Mouse (Mus musculus) midbrain, embryonic 16.5 days (tissue): Measurements from ENCODE around the gene Dlg1. TPM values are rescaled to one million over a fixed set of nuclear protein-coding genes. Genes with fewer than 3 reads are reported as not detected.
A peak's percentile ranks its signal among the peaks of the same experiment; 100 is the strongest.

Experiments
- ATAC-seq: fragments of 200-750 bp; cut with Nextera tagmentation; 2 replicates; pipeline ENCODE4 v1.8.0; 2017; ENCODE audit warnings: moderate TSS enrichment
- H3K27ac ChIP-seq: fragments of 300-500 bp; sonication (generic); 2 replicates; pipeline ENCODE4 v1.5.1; 2014; ENCODE audit warnings: mild to moderate bottlenecking, low read length, mixed read lengths
- H3K27me3 ChIP-seq: fragments of 300-500 bp; sonication (generic); 2 replicates; pipeline ENCODE4 v1.6.1; 2014; ENCODE audit warnings: low read depth, low read length, mixed read lengths; ENCODE audit not compliant: control insufficient read depth, insufficient read depth
- H3K36me3 ChIP-seq: fragments of 300-500 bp; sonication (generic); 2 replicates; pipeline ENCODE4 v1.6.1; 2014; ENCODE audit warnings: mild to moderate bottlenecking, low read length, moderate library complexity, mixed read lengths; ENCODE audit not compliant: control insufficient read depth, insufficient read depth
- H3K4me1 ChIP-seq: fragments of 300-500 bp; sonication (generic); 2 replicates; pipeline ENCODE4 v1.6.1; 2014; ENCODE audit warnings: mild to moderate bottlenecking, low read length, mixed read lengths; ENCODE audit not compliant: control insufficient read depth, insufficient read depth
- H3K4me2 ChIP-seq: fragments of 300-500 bp; sonication (generic); 2 replicates; pipeline ENCODE4 v1.6.1; 2014; ENCODE audit warnings: mild to moderate bottlenecking, low read length, mixed read lengths
- H3K4me3 ChIP-seq: fragments of 300-500 bp; sonication (generic); 2 replicates; pipeline ENCODE4 v1.5.1; 2014; ENCODE audit warnings: low read depth, mild to moderate bottlenecking, low read length, moderate library complexity, mixed read lengths
- H3K9ac ChIP-seq: fragments of 300-500 bp; sonication (generic); 2 replicates; pipeline ENCODE4 v1.6.1; 2014; ENCODE audit warnings: low read depth, low read length, mixed read lengths
- H3K9me3 ChIP-seq: fragments of 300-500 bp; sonication (generic); replicated peaks from 2 replicates; pipeline ENCODE4 v1.6.1; 2014; ENCODE audit warnings: mild to moderate bottlenecking, low read length, mixed read lengths; ENCODE audit not compliant: control insufficient read depth, poor library complexity, severe bottlenecking
- WGBS: fragments of 180-500 bp; shearing (Covaris S2); extraction: QIAGEN DNeasy Blood & Tissue Kit; methylation state at CpG from one replicate; pipeline ENCODE4 v1.1.7; 2014; 5-methylcytosine and 5-hydroxymethylcytosine counted together
- polyA plus RNA-seq: library from polyadenylated mRNA; unstranded; fragments of >200 nt; fragmentation: Nextera tagmentation; extraction: Ambion mirVana; gene quantifications from 2 replicates; pipeline ENCODE4 v1.2.1, GENCODE M21; 2015

Dlg1 gene
- polyA plus RNA-seq, 1 experiment from 2014 or later: 14.9 TPM

- peak; percentile 69; the same call in 1 of the 2 replicates for ATAC-seq
- H3K4me3 ChIP-seq: no peak overlapping the region
These were observed 103.1 kb downstream of the Dlg1 start for GRCm38 (mm10) chr16:31766298-31766697.

GRCm38 (mm10) chr16:31766715-31767114 is 103.5 kb downstream of the Dlg1 start:
- no peak overlapping the region for H3K4me2 ChIP-seq
- peak; percentile 95 for ATAC-seq
- H3K27ac ChIP-seq: no peak overlapping the region

More at GRCm38 (mm10) chr16:31766298-31766697, 103.1 kb downstream of the Dlg1 start:
- no peaks in the 10 kb centered on the region for H3K9me3 ChIP-seq
- H3K27ac ChIP-seq: peak overlapping the region; percentile 81
- H3K4me1 ChIP-seq: 0 out of 2 replicates have a peak, but pooled peaks cover 5% of the 10 kb centered on the region
- 65% methylated on average over 6 of the region's 6 CpGs for WGBS
- H3K4me2 ChIP-seq: no peak overlapping the region
- H3K27me3 ChIP-seq: no peaks in the 10 kb centered on the region
- H3K36me3 ChIP-seq: no peaks in the 10 kb centered on the region
- no peak overlapping the region for H3K9ac ChIP-seq

GRCm38 (mm10) chr16:31775924-31776323 is 112.7 kb downstream of the Dlg1 start:
- no peaks in the 10 kb centered on the region for H3K27me3 ChIP-seq
- no peaks in the 10 kb centered on the region for H3K9me3 ChIP-seq
- H3K4me3 ChIP-seq: no peak overlapping the region
- WGBS: 83% methylated on average over 10 of the region's 10 CpGs
- no peaks in the 10 kb centered on the region for H3K36me3 ChIP-seq
- H3K4me1 ChIP-seq: no peaks in the 10 kb centered on the region
- no peak overlapping the region for H3K27ac ChIP-seq
- no peak for ATAC-seq
- no peak overlapping the region for H3K4me2 ChIP-seq
- H3K9ac ChIP-seq: no peak overlapping the region

More at GRCm38 (mm10) chr16:31766715-31767114, 103.5 kb downstream of the Dlg1 start:
- Histone ChIP-seq H3K4me1 (0 out of 2 replicates have a peak, but pooled peaks cover 5% of the 10 kb centered on the region), H3K9ac (no peak overlapping the region), H3K27me3 (no peaks in the 10 kb centered on the region), H3K9me3 (no peaks in the 10 kb centered on the region), H3K4me3 (no peak overlapping the region), H3K36me3 (no peaks in the 10 kb centered on the region)
- 13% methylated on average over 3 of the region's 3 CpGs for WGBS

GRCm38 (mm10) chr16:31781015-31781414 is 117.8 kb downstream of the Dlg1 start:
- H3K4me2 ChIP-seq: no peak overlapping the region
- H3K4me1 ChIP-seq: no peaks in the 10 kb centered on the region
- 47% methylated on average over 6 of the region's 6 CpGs for WGBS
- no peak for ATAC-seq
- H3K36me3 ChIP-seq: no peaks in the 10 kb centered on the region
- H3K9me3 ChIP-seq: no peaks in the 10 kb centered on the region
- H3K27ac ChIP-seq: no peak overlapping the region
- H3K27me3 ChIP-seq: no peaks in the 10 kb centered on the region
- no peak overlapping the region for H3K9ac ChIP-seq
- H3K4me3 ChIP-seq: no peak overlapping the region

DNA sequence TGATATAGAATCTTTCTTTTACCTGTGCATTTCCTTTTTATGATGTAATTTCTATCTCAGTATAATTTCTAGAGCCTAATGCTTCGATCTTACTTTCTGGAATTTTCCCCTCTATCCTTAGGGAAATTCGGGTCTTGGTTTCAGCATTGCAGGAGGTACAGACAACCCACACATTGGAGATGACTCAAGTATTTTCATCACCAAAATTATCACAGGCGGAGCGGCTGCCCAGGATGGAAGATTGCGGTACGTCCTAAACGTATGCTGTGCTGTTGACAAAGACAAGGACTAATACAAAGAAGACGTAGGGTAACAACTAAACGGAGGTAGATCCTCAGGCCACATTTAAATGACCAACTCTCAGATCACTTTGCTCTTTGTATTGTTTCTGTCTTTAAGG is 126.8 kb downstream of the Dlg1 start:
- H3K27ac ChIP-seq: no peak overlapping the region
- 92% methylated on average over 9 of the region's 9 CpGs for WGBS
- no peak overlapping the region for H3K9ac ChIP-seq
- no peaks in the 10 kb centered on the region for H3K27me3 ChIP-seq
- no peak overlapping the region for H3K4me3 ChIP-seq
- no peaks in the 10 kb centered on the region for H3K4me1 ChIP-seq
- no peaks in the 10 kb centered on the region for H3K9me3 ChIP-seq
- H3K36me3 ChIP-seq: no peaks in the 10 kb centered on the region
- no peak for ATAC-seq
- H3K4me2 ChIP-seq: no peak overlapping the region

DNA sequence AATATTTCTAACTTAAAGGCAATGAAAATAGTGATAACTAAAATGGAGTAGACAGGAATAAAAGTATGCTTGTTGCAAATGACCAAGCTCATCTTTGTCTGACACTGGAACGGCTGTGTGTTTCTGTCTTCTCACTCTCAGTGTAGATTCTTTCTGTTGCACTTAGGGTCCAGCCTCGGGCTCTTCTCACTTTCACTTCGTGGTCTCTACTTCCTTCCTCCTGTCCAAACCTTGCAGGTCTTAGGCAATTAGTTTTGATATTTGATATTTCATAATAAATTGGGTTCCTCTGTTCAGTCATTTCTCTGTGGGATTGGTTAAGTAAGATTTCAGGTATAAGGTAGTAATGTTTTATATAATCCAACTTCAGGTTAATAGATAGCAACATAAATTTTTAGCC is 140.4 kb downstream of the Dlg1 start:
- no peak overlapping the region for H3K4me3 ChIP-seq
- no peaks in the 10 kb centered on the region for H3K9me3 ChIP-seq
- H3K27ac ChIP-seq: no peak overlapping the region
- H3K4me1 ChIP-seq: no peaks in the 10 kb centered on the region
- no peak overlapping the region for H3K4me2 ChIP-seq
- ATAC-seq: no peak
- peaks cover 4% of the 10 kb centered on the region; the same call in 1 of the 2 replicates for H3K36me3 ChIP-seq
- H3K9ac ChIP-seq: no peak overlapping the region
- 90% methylated on average over 3 of the region's 3 CpGs for WGBS
- no peaks in the 10 kb centered on the region for H3K27me3 ChIP-seq

- H3K27ac ChIP-seq: no peak overlapping the region
- no peak overlapping the region for H3K4me2 ChIP-seq
- no peak for ATAC-seq
- H3K9me3 ChIP-seq: no peaks in the 10 kb centered on the region
- 19% methylated on average over 4 of the region's 4 CpGs for WGBS
- H3K4me3 ChIP-seq: no peak overlapping the region
- no peaks in the 10 kb centered on the region for H3K4me1 ChIP-seq
- H3K9ac ChIP-seq: no peak overlapping the region
- H3K36me3 ChIP-seq: no peaks in the 10 kb centered on the region
- H3K27me3 ChIP-seq: no peaks in the 10 kb centered on the region
These were observed 162.8 kb downstream of the Dlg1 start for GRCm38 (mm10) chr16:31826049-31826448.

GRCm38 (mm10) chr16:31830726-31831125 is 167.5 kb downstream of the Dlg1 start:
- H3K9me3 ChIP-seq: no peaks in the 10 kb centered on the region
- no peaks in the 10 kb centered on the region for H3K4me1 ChIP-seq
- H3K4me3 ChIP-seq: no peak overlapping the region
- no peaks in the 10 kb centered on the region for H3K27me3 ChIP-seq
- ATAC-seq: no peak
- WGBS: 92% methylated on average over 4 of the region's 4 CpGs
- H3K4me2 ChIP-seq: no peak overlapping the region
- no peaks in the 10 kb centered on the region for H3K36me3 ChIP-seq
- H3K27ac ChIP-seq: no peak overlapping the region
- H3K9ac ChIP-seq: no peak overlapping the region

DNA sequence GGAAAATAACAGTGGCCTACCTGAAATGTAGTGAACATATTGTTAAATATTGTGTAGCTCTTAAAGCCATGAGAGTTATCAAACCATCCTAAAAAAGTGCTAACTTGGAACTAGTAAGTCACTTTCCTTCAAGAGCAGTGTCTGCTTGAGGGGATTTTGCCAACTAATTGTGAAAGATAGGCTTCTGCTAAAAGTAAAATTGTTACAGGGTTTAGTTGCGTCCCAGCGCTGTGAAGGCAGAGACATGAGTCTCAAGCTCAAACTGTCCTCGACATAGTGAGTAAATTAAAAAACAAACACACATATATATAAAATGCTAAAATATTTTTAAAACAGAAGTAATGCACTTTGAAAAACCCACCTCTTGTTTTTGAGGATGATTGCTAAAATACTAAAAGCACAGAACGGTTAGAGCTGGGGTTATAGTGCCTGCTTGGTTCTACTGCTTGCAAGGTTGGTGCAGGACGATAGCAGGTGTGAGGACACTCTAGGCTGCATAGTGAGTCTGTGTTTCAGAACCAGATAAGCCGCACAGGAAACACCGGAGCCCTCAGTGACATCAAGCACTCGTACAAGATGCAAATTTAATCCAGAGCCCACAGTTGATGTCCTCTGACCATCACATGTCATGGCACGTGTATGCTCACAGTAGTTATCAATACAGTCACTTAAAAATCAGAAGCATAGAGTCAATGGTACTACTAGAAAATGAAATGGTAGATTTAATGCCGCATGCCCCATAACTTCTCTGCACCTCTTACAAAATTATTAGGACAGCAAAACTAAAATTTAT is 169.6 kb downstream of the Dlg1 start:
- no peaks in the 10 kb centered on the region for H3K36me3 ChIP-seq
- no peak overlapping the region for H3K9ac ChIP-seq
- no peaks in the 10 kb centered on the region for H3K27me3 ChIP-seq
- 96% methylated on average over 10 of the region's 10 CpGs for WGBS
- ATAC-seq: no peak
- no peak overlapping the region for H3K4me2 ChIP-seq
- no peak overlapping the region for H3K4me3 ChIP-seq
- no peak overlapping the region for H3K27ac ChIP-seq
- no peaks in the 10 kb centered on the region for H3K4me1 ChIP-seq
- H3K9me3 ChIP-seq: no peaks in the 10 kb centered on the region
